Mouse (Mus musculus) hindbrain, embryonic 16.5 days (tissue): Measurements from ENCODE around the gene Nap1l5. TPM values are rescaled to one million over a fixed set of nuclear protein-coding genes. Genes with fewer than 3 reads are reported as not detected.
A peak's percentile ranks its signal among the peaks of the same experiment; 100 is the strongest.

Source experiments
- ATAC-seq: fragments of 200-750 bp; cut with Nextera tagmentation; 2 replicates; pipeline ENCODE4 v1.8.0; 2017; ENCODE audit warnings: moderate TSS enrichment, moderate library complexity
- H3K27ac ChIP-seq: fragments of 300-500 bp; sonication (generic); 2 replicates; pipeline ENCODE4 v1.5.1; 2014; ENCODE audit warnings: low read depth, mild to moderate bottlenecking, control low read depth, low read length, moderate library complexity
- H3K27me3 ChIP-seq: fragments of 300-500 bp; sonication (generic); replicated peaks from 2 replicates; pipeline ENCODE4 v1.6.1; 2014; ENCODE audit warnings: low read length; ENCODE audit not compliant: control insufficient read depth, insufficient read depth
- H3K36me3 ChIP-seq: fragments of 300-500 bp; sonication (generic); 2 replicates; pipeline ENCODE4 v1.6.1; 2014; ENCODE audit warnings: mild to moderate bottlenecking, low read length, moderate library complexity, mixed read lengths; ENCODE audit not compliant: control insufficient read depth, insufficient read depth
- H3K4me1 ChIP-seq: fragments of 300-500 bp; sonication (generic); 2 replicates; pipeline ENCODE4 v1.6.1; 2014; ENCODE audit warnings: low read depth, low read length; ENCODE audit not compliant: control insufficient read depth, insufficient read depth
- H3K4me2 ChIP-seq: fragments of 300-500 bp; sonication (generic); 2 replicates; pipeline ENCODE4 v1.6.1; 2014; ENCODE audit warnings: mild to moderate bottlenecking, low read length, control low read depth, moderate library complexity
- H3K4me3 ChIP-seq: fragments of 300-500 bp; sonication (generic); 2 replicates; pipeline ENCODE4 v1.5.1; 2014; ENCODE audit warnings: mild to moderate bottlenecking, low read length, control low read depth, moderate library complexity
- H3K9ac ChIP-seq: fragments of 300-500 bp; sonication (generic); 2 replicates; pipeline ENCODE4 v1.6.1; 2014; ENCODE audit warnings: low read depth, mild to moderate bottlenecking, control low read depth, low read length, moderate library complexity
- H3K9me3 ChIP-seq: fragments of 300-500 bp; sonication (generic); 2 replicates; pipeline ENCODE4 v1.6.1; 2014; ENCODE audit warnings: mild to moderate bottlenecking, low read length, moderate library complexity; ENCODE audit not compliant: control insufficient read depth
- WGBS: fragments of 180-500 bp; shearing (Covaris S2); extraction: QIAGEN DNeasy Blood & Tissue Kit; methylation state at CpG from one replicate; pipeline ENCODE4 v1.1.7; 2014; 5-methylcytosine and 5-hydroxymethylcytosine counted together
- polyA plus RNA-seq: library from polyadenylated mRNA; unstranded; fragments of >200 nt; fragmentation: Nextera tagmentation; extraction: Ambion mirVana; gene quantifications from 2 replicates; pipeline ENCODE4 v1.2.1, GENCODE M21; 2015

Nap1l5 gene
- polyA plus RNA-seq, result 412 and 507 TPM in 2 replicates

GRCm38 (mm10) chr6:58906852-58907261, at the start of gene Nap1l5:
Gene Nap1l5, minus strand, starts transcription at chr6:58907076.
- Histone ChIP-seq H3K9ac (peak within 1 kb of the TSS; percentile 71), H3K4me1 (no peaks in the 10 kb centered on the region; the same call in 1 of the 2 replicates), H3K4me2 (peak within 1 kb of the TSS; percentile 60), H3K27ac (peak within 1 kb of the TSS; percentile 84), H3K27me3 (no peaks in the 10 kb centered on the region), H3K9me3 (peaks cover 18% of the 10 kb centered on the region), H3K36me3 (peaks cover 15% of the 10 kb centered on the region), H3K4me3 (peak within 1 kb of the TSS; percentile 55)
- 47% methylated on average over 34 of the region's 34 CpGs for WGBS
- ATAC-seq, result peak; percentile 96

- WGBS, result 78% methylated on average over 2 of the region's 2 CpGs
- H3K4me1 ChIP-seq, result no peaks in the 10 kb centered on the region
- no peak overlapping the region for H3K27ac ChIP-seq
- no peaks in the 10 kb centered on the region for H3K27me3 ChIP-seq
- H3K9me3 ChIP-seq, result no peaks in the 10 kb centered on the region
- no peak for ATAC-seq
- no peak overlapping the region for H3K9ac ChIP-seq
- H3K4me3 ChIP-seq, result no peak overlapping the region
- no peak overlapping the region for H3K4me2 ChIP-seq
- H3K36me3 ChIP-seq, result peaks cover 23% of the 10 kb centered on the region
These were observed 44.5 kb upstream of the Nap1l5 start for GRCm38 (mm10) chr6:58951128-58951992.

GRCm38 (mm10) chr6:58950410-58950809, 43.5 kb upstream of the Nap1l5 start:
- no peaks in the 10 kb centered on the region for H3K27me3 ChIP-seq
- H3K27ac ChIP-seq, result no peak overlapping the region
- no peak overlapping the region for H3K4me2 ChIP-seq
- H3K4me1 ChIP-seq, result no peaks in the 10 kb centered on the region
- no peak for ATAC-seq
- peaks cover 19% of the 10 kb centered on the region for H3K36me3 ChIP-seq
- no peaks in the 10 kb centered on the region for H3K9me3 ChIP-seq
- no peak overlapping the region for H3K4me3 ChIP-seq
- no peak overlapping the region for H3K9ac ChIP-seq
- WGBS, result 92% methylated on average over 1 of the region's 1 CpGs

- no peak overlapping the region for H3K9ac ChIP-seq
- no peaks in the 10 kb centered on the region for H3K9me3 ChIP-seq
- no peaks in the 10 kb centered on the region for H3K4me1 ChIP-seq
- no peak overlapping the region for H3K4me3 ChIP-seq
- peaks cover 13% of the 10 kb centered on the region; the same call in 1 of the 2 replicates for H3K36me3 ChIP-seq
- no peak overlapping the region for H3K27ac ChIP-seq
- ATAC-seq, result no peak
- H3K27me3 ChIP-seq, result no peaks in the 10 kb centered on the region
- 69% methylated on average over 4 of the region's 4 CpGs for WGBS
- H3K4me2 ChIP-seq, result no peak overlapping the region
These were observed 40.0 kb upstream of the Nap1l5 start for GRCm38 (mm10) chr6:58946840-58947239.

GRCm38 (mm10) chr6:58946246-58946645, 39.4 kb upstream of the Nap1l5 start:
- H3K4me3 ChIP-seq, result no peak overlapping the region
- H3K9me3 ChIP-seq, result no peaks in the 10 kb centered on the region
- H3K9ac ChIP-seq, result no peak overlapping the region
- no peak for ATAC-seq
- peaks cover 13% of the 10 kb centered on the region; the same call in 1 of the 2 replicates for H3K36me3 ChIP-seq
- WGBS, result 67% methylated on average over 2 of the region's 2 CpGs
- H3K27ac ChIP-seq, result no peak overlapping the region
- no peaks in the 10 kb centered on the region for H3K27me3 ChIP-seq
- H3K4me1 ChIP-seq, result no peaks in the 10 kb centered on the region
- H3K4me2 ChIP-seq, result no peak overlapping the region

- no peak for ATAC-seq
- WGBS, result 95% methylated on average over 3 of the region's 3 CpGs
- no peak overlapping the region for H3K9ac ChIP-seq
These were observed 37.1 kb upstream of the Nap1l5 start for GRCm38 (mm10) chr6:58943958-58944357.

GRCm38 (mm10) chr6:58942276-58942675, 35.4 kb upstream of the Nap1l5 start:
- Histone ChIP-seq H3K4me3 (no peak overlapping the region), H3K4me1 (no peaks in the 10 kb centered on the region), H3K9ac (no peak overlapping the region), H3K36me3 (peaks cover 13% of the 10 kb centered on the region; the same call in 1 of the 2 replicates), H3K27me3 (no peaks in the 10 kb centered on the region), H3K4me2 (no peak overlapping the region), H3K27ac (no peak overlapping the region), H3K9me3 (no peaks in the 10 kb centered on the region)
- ATAC-seq, result no peak
- WGBS, result 93% methylated on average over 2 of the region's 2 CpGs

More at GRCm38 (mm10) chr6:58943958-58944357, 37.1 kb upstream of the Nap1l5 start:
- H3K36me3 ChIP-seq, result peaks cover 13% of the 10 kb centered on the region; the same call in 1 of the 2 replicates
- H3K4me3 ChIP-seq, result no peak overlapping the region
- H3K27me3 ChIP-seq, result no peaks in the 10 kb centered on the region
- no peaks in the 10 kb centered on the region for H3K9me3 ChIP-seq
- H3K4me2 ChIP-seq, result no peak overlapping the region
- H3K27ac ChIP-seq, result no peak overlapping the region
- no peaks in the 10 kb centered on the region for H3K4me1 ChIP-seq

GRCm38 (mm10) chr6:58937726-58938125, 30.9 kb upstream of the Nap1l5 start:
- H3K4me1 ChIP-seq, result peaks cover 3% of the 10 kb centered on the region
- no peak overlapping the region for H3K9ac ChIP-seq
- no peak overlapping the region for H3K4me2 ChIP-seq
- no peaks in the 10 kb centered on the region for H3K9me3 ChIP-seq
- no peak overlapping the region for H3K4me3 ChIP-seq
- H3K27ac ChIP-seq, result no peak overlapping the region
- H3K27me3 ChIP-seq, result no peaks in the 10 kb centered on the region
- no peaks in the 10 kb centered on the region for H3K36me3 ChIP-seq
- no peak for ATAC-seq

GRCm38 (mm10) chr6:58934144-58934543, 27.3 kb upstream of the Nap1l5 start:
- peak overlapping the region; percentile 7 for H3K27ac ChIP-seq
- H3K4me1 ChIP-seq, result peaks cover 10% of the 10 kb centered on the region
- H3K9ac ChIP-seq, result no peak overlapping the region
- ATAC-seq, result 0 out of 2 replicates have a peak, but pooled peaks have one; percentile 15
- no peaks in the 10 kb centered on the region for H3K27me3 ChIP-seq
- H3K9me3 ChIP-seq, result no peaks in the 10 kb centered on the region
- H3K36me3 ChIP-seq, result no peaks in the 10 kb centered on the region
- H3K4me2 ChIP-seq, result no peak overlapping the region
- no peak overlapping the region for H3K4me3 ChIP-seq
- 38% methylated on average over 4 of the region's 4 CpGs for WGBS
